Mouse (Mus musculus): ENCODE results near the gene Gm4792.

DNA sequence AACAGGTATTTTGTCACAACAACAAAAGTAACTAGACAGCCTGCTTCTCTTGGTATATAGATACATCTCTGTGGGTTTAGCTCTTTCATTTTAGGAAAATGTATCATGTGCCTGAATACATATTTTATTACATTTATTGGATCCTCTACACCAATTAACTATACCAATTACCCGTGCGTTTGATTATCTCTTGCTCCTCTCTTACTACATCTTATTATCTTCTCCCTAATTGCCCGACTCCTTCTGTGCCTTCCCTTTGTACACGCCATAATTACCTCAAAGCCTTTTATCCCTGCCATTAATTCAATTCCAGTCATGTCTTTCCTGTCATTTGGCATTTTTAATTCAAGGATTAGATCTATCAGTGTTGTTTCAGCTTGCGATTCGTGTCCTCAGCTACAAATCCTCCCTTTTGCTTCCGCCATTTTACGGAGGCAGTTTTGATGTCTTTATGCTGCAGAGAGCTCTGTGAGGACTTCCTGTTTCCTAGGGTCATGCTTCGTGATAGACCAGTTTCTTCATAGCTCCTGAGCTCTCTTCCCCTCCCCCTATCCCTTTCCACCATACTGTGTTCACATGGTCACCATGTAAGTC lies 5.7 kb upstream of the Gm4792 start:
- TF ChIP-seq ZC3H11A (IDR thresholded peaks at IDR 0.05; ENCODE audit: low read depth, low read length) (no peak), CHD1 (IDR thresholded peaks at IDR 0.05; ENCODE audit: low read depth, low read length) (no peak), ZMIZ1 (IDR thresholded peaks at IDR 0.05; ENCODE audit: low read depth, low read length) (no peak), MAX (IDR thresholded peaks at IDR 0.05; ENCODE audit: low read length) (no peak), BHLHE40 (IDR thresholded peaks at IDR 0.05; ENCODE audit: low read depth, low read length) (no peak), EP300 (IDR thresholded peaks at IDR 0.05; ENCODE audit: low read length) (no peak), CTCF (conservative IDR thresholded peaks at IDR 0.05 in 1 of 2, IDR thresholded peaks at IDR 0.05 in 1 of 2; ENCODE audit: low read depth in 2 of 2, low read length in 2 of 2) (no peak), POLR2A (IDR thresholded peaks at IDR 0.05; ENCODE audit: low read depth, low read length) (no peak), MYC (IDR thresholded peaks at IDR 0.05; ENCODE audit: low read depth, low read length) (no peak), POLR2AphosphoS2 (IDR thresholded peaks at IDR 0.05; ENCODE audit: low read depth, low read length) (no peak), SMC3 (IDR thresholded peaks at IDR 0.05; ENCODE audit: low read depth, low read length) (no peak), JUND (conservative IDR thresholded peaks at IDR 0.05; ENCODE audit: low read depth, low read length) (no peak), GABPA (IDR thresholded peaks at IDR 0.05; ENCODE audit: insufficient replicate concordance, low read depth, low read length) (no peak), NRF1 (IDR thresholded peaks at IDR 0.05; ENCODE audit: low read depth, low read length) (no peak)
